Mouse (Mus musculus): ENCODE results near the gene Pcf11. TPM values are rescaled to one million over a fixed set of nuclear protein-coding genes. Genes with fewer than 3 reads are reported as not detected.

Pcf11 gene
- total and polyA plus RNA-seq, 2 experiments from 2014 or later: 14.4 to 35.2 TPM

GRCm38 (mm10) chr7:92668791-92669506 lies 785 bp downstream of the Pcf11 start:
- Histone ChIP-seq H3K4me2 (ENCODE audit: low read depth, low read length) (peak overlapping the region; percentile 90), H3K9ac (replicated peaks; ENCODE audit: low read length) (peak overlapping the region; percentile 99), H3K9me3 (ENCODE audit: low read length) (no peaks in the 10 kb centered on the region), H3K4me3 (ENCODE audit: low read length) (peak overlapping the region; percentile 97), H3K36me3 (ENCODE audit: insufficient read depth, low read length) (no peaks in the 10 kb centered on the region), H3K4me1 (ENCODE audit: insufficient read depth, low read length) (peaks cover 19% of the 10 kb centered on the region), H3K27me3 (ENCODE audit: insufficient read depth, low read length) (no peaks in the 10 kb centered on the region), H3K27ac (peak overlapping the region; percentile 99)
- under 1% methylated on average over 29 of the region's 29 CpGs for WGBS
- DNase-seq (ENCODE audit: low spot score) (peak; percentile 67), ATAC-seq (no peak)
- no peak for TF ChIP-seq CTCF (IDR thresholded peaks at IDR 0.05; ENCODE audit: low read depth)

GRCm38 (mm10) chr7:92666274-92666820 lies 3.4 kb downstream of the Pcf11 start:
- Histone ChIP-seq H3K27ac (no peak overlapping the region), H3K4me2 (ENCODE audit: low read depth, low read length) (peak overlapping the region; percentile 90), H3K4me1 (ENCODE audit: insufficient read depth, low read length) (peaks cover 19% of the 10 kb centered on the region), H3K4me3 (ENCODE audit: low read length) (peak overlapping the region; percentile 97; the same call in 1 of the 2 replicates), H3K27me3 (ENCODE audit: insufficient read depth, low read length) (no peaks in the 10 kb centered on the region), H3K9ac (replicated peaks; ENCODE audit: low read length) (peak overlapping the region; percentile 17; the same call in 1 of the 2 replicates), H3K36me3 (ENCODE audit: insufficient read depth, low read length) (peaks cover under 1% of the 10 kb centered on the region; the same call in 1 of the 2 replicates), H3K9me3 (ENCODE audit: low read length) (no peaks in the 10 kb centered on the region)
- TF ChIP-seq CTCF (IDR thresholded peaks at IDR 0.05; ENCODE audit: low read depth): no peak
- ATAC-seq (no peak), DNase-seq (ENCODE audit: low spot score) (no peak)
- WGBS: 87% methylated on average over 7 of the region's 7 CpGs

DNA sequence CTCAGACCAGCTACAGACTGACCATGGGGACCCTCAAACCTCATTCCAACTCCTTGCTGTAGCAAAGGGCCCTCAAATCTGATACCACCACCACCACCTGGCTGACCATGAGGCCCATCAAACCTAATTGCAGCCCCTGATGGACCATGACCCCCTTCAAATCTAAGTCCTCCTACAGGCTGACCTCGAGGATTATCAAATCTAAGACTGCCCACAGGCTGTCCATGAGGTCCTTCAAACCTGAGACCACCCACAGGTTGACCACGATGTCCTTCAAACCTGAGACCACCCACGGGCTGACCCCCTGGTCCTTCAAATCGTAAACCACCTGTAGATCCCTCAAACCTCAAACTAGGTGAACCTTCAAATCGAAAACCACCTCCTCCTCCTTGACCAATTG lies 11.7 kb downstream of the Pcf11 start:
- Histone ChIP-seq H3K27ac (no peak overlapping the region), H3K36me3 (ENCODE audit: insufficient read depth, low read length) (peaks cover 40% of the 10 kb centered on the region), H3K4me2 (ENCODE audit: low read depth, low read length) (no peak overlapping the region), H3K27me3 (ENCODE audit: insufficient read depth, low read length) (no peaks in the 10 kb centered on the region), H3K9ac (replicated peaks; ENCODE audit: low read length) (no peak overlapping the region), H3K9me3 (ENCODE audit: low read length) (no peaks in the 10 kb centered on the region), H3K4me1 (ENCODE audit: insufficient read depth, low read length) (no peaks in the 10 kb centered on the region), H3K4me3 (ENCODE audit: low read length) (no peak overlapping the region)
- DNase-seq (ENCODE audit: low spot score) (no peak), ATAC-seq (no peak)
- WGBS: 98% methylated on average over 5 of the region's 5 CpGs
- no peak for TF ChIP-seq CTCF (IDR thresholded peaks at IDR 0.05; ENCODE audit: low read depth)

DNA sequence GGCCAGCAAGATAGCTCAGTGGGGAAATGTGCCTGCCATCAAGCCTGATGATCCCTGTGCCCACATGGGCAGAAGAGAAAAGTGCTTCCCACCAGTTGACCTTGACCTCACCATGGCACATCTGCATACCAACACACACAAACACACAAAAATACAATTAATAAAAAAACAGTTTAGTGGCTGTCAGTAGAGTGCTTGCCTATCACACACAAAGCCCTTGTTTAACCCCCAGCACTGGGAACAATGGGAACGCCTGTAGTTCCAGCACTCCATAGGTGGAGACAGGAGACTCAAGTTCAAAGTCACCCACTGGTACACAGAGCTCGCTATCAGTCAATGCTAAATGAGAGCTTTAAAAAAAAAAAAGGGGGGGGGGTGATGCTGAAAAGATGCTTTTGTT lies 13.3 kb downstream of the Pcf11 start:
- WGBS: 72% methylated on average over 2 of the region's 2 CpGs
- Histone ChIP-seq H3K9ac (replicated peaks; ENCODE audit: low read length) (no peak overlapping the region), H3K27ac (no peak overlapping the region), H3K4me1 (ENCODE audit: insufficient read depth, low read length) (no peaks in the 10 kb centered on the region), H3K4me3 (ENCODE audit: low read length) (no peak overlapping the region), H3K4me2 (ENCODE audit: low read depth, low read length) (no peak overlapping the region), H3K9me3 (ENCODE audit: low read length) (no peaks in the 10 kb centered on the region), H3K27me3 (ENCODE audit: insufficient read depth, low read length) (no peaks in the 10 kb centered on the region), H3K36me3 (ENCODE audit: insufficient read depth, low read length) (peaks cover 40% of the 10 kb centered on the region)
- no peak for TF ChIP-seq CTCF (IDR thresholded peaks at IDR 0.05; ENCODE audit: low read depth)
- no peak for DNase-seq (ENCODE audit: low spot score)
- ATAC-seq: no peak

DNA sequence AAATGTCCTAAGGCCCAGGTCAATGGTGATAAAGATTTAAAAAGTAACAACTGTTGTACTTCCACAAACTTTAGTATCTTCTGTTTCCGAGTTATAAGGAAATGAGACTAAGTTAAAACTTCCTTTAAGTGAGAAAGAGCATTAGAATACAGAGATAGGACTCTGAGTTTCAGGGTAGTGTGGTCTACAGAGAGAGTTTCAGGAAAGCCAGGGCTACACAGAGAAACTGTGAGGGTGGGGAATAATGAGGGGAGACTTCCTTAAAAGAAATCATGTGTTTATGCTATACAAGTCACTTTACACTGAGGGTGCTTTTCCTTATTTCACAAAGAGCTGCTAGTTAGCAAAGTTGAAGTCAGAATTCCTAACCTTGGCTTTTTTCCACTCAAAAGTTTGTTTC lies 16.4 kb downstream of the Pcf11 start:
- no peak for TF ChIP-seq CTCF (IDR thresholded peaks at IDR 0.05; ENCODE audit: low read depth)
- no peaks in the 10 kb centered on the region for H3K4me1 ChIP-seq (ENCODE audit: insufficient read depth, low read length)
- H3K36me3 ChIP-seq (ENCODE audit: insufficient read depth, low read length): peaks cover 19% of the 10 kb centered on the region
- H3K4me3 ChIP-seq (ENCODE audit: low read length): no peak overlapping the region
- WGBS: 88% methylated on average over 1 of the region's 1 CpGs
- H3K27ac ChIP-seq: no peak overlapping the region
- no peaks in the 10 kb centered on the region for H3K9me3 ChIP-seq (ENCODE audit: low read length)
- DNase-seq (ENCODE audit: low spot score): no peak
- no peaks in the 10 kb centered on the region for H3K27me3 ChIP-seq (ENCODE audit: insufficient read depth, low read length)
- ATAC-seq: no peak
- H3K4me2 ChIP-seq (ENCODE audit: low read depth, low read length): no peak overlapping the region
- H3K9ac ChIP-seq (replicated peaks; ENCODE audit: low read length): no peak overlapping the region

DNA sequence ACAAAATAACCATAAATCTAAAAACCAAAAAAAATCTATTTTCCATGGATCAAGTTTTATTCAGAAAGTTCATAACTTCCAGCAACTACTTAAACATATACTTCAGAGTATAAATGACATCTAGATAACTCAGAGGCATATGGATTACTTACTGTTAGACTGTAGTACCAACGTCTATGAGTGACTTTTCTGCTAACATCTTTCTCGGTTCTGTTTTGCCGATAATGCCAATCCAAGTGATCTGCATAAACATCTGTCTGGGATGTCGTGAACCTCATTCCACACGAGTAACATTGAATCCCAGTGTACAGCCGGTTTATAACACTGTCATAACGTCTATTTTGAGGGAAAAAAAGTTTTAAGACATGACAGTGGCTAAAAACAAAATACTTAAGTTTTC lies 21.9 kb downstream of the Pcf11 start:
- H3K36me3 ChIP-seq (ENCODE audit: insufficient read depth, low read length): peaks cover 16% of the 10 kb centered on the region
- no peak for TF ChIP-seq CTCF (IDR thresholded peaks at IDR 0.05; ENCODE audit: low read depth)
- H3K27me3 ChIP-seq (ENCODE audit: insufficient read depth, low read length): no peaks in the 10 kb centered on the region
- H3K4me1 ChIP-seq (ENCODE audit: insufficient read depth, low read length): no peaks in the 10 kb centered on the region
- H3K27ac ChIP-seq: no peak overlapping the region
- H3K9ac ChIP-seq (replicated peaks; ENCODE audit: low read length): no peak overlapping the region
- no peaks in the 10 kb centered on the region for H3K9me3 ChIP-seq (ENCODE audit: low read length)
- ATAC-seq (no peak), DNase-seq (ENCODE audit: low spot score) (no peak)
- 84% methylated on average over 7 of the region's 7 CpGs for WGBS
- no peak overlapping the region for H3K4me3 ChIP-seq (ENCODE audit: low read length)
- no peak overlapping the region for H3K4me2 ChIP-seq (ENCODE audit: low read depth, low read length)

DNA sequence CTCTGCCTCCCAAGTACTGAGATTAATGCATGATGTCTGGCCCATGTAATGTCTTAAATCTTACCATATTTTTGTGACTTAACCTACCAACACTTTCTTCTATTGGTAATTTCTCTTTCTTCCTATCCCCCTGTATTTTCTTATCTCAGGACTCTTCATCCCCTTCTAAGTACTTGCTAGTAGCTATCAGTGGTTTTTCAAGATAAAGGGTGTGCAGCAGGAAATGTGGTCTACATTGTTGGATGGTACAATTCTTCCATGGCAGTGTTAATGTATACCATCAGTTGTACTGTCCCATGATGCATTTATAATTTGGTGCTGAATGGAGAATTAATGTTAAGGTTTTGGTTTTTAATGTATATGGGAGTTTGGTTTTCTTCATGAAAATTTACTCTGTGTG lies 27.4 kb downstream of the Pcf11 start:
- Histone ChIP-seq H3K4me3 (ENCODE audit: low read length) (no peak overlapping the region), H3K27me3 (ENCODE audit: insufficient read depth, low read length) (no peaks in the 10 kb centered on the region), H3K36me3 (ENCODE audit: insufficient read depth, low read length) (peaks cover 22% of the 10 kb centered on the region), H3K27ac (no peak overlapping the region), H3K9me3 (ENCODE audit: low read length) (no peaks in the 10 kb centered on the region), H3K9ac (replicated peaks; ENCODE audit: low read length) (no peak overlapping the region), H3K4me2 (ENCODE audit: low read depth, low read length) (no peak overlapping the region), H3K4me1 (ENCODE audit: insufficient read depth, low read length) (no peaks in the 10 kb centered on the region)
- TF ChIP-seq CTCF (IDR thresholded peaks at IDR 0.05; ENCODE audit: low read depth): no peak
- ATAC-seq (no peak), DNase-seq (ENCODE audit: low spot score) (no peak)

Measured in hindbrain, postnatal 0 days (tissue).